11 mouse cellular contexts compared by ENCODE assay signal in genomic region chr7:109012998-109013625, GRCm38 (mm10).
DNase-seq lines count a peak whose midpoint lies in the region; ATAC-seq and TF ChIP-seq lines count a peak whose summit lies in the region.
"Had no signal": no experiment of that assay in that cellular context is flagged by ENCODE, and none has a peak within 500 bp of the region (broad histone marks: within the 10 kb centered on the region; RNA-seq: fewer than 3 reads in every experiment).

No protein-coding gene starts in this region.

- H3K36me3 ChIP-seq in neural tube, embryonic 11.5 days (ENCODE audit: control insufficient read depth, insufficient read depth, low read length) = no peaks in the 10 kb centered on the region
- H3K36me3 ChIP-seq in forebrain, embryonic 16.5 days (ENCODE audit: control insufficient read depth, insufficient read depth) = no peaks in the 10 kb centered on the region
- H3K36me3 ChIP-seq: embryonic facial prominence, embryonic 12.5 days had no signal

- H3K4me2 ChIP-seq in neural tube, embryonic 11.5 days (ENCODE audit: low read depth) = 0 out of 2 replicates have a peak overlapping the region, but pooled peaks have one; percentile 12
- H3K4me2 ChIP-seq in forebrain, embryonic 16.5 days (ENCODE audit: low read length) = peak overlapping the region; percentile 75
- H3K4me2 ChIP-seq: embryonic facial prominence, embryonic 12.5 days had no signal

- no peak for TF ChIP-seq POLR2A in olfactory bulb, adult 2 months (IDR thresholded peaks at IDR 0.05; ENCODE audit: insufficient read depth, low read depth, low read length)

- TF ChIP-seq CTCF in olfactory bulb, adult 2 months (IDR thresholded peaks at IDR 0.05; ENCODE audit: insufficient read depth, low read depth, low read length) = no peak

- peaks cover 20% of the 10 kb centered on the region for H3K4me1 ChIP-seq in neural tube, embryonic 11.5 days (ENCODE audit: control insufficient read depth, insufficient read depth, low read length)
- peaks cover 34% of the 10 kb centered on the region for H3K4me1 ChIP-seq in forebrain, embryonic 16.5 days (replicated peaks; ENCODE audit: control insufficient read depth, insufficient read depth, low read length)
- H3K4me1 ChIP-seq in olfactory bulb, adult 2 months (ENCODE audit: control insufficient read depth, insufficient read depth, low read length) = peaks cover 24% of the 10 kb centered on the region

- peaks cover 8% of the 10 kb centered on the region; the same call in 1 of the 2 replicates for H3K27me3 ChIP-seq in neural tube, embryonic 11.5 days (ENCODE audit: control insufficient read depth, insufficient read depth, low read length)
- peaks cover 2% of the 10 kb centered on the region; the same call in 1 of the 2 replicates for H3K27me3 ChIP-seq in forebrain, embryonic 16.5 days (replicated peaks; ENCODE audit: control insufficient read depth, insufficient read depth, low read length)

- intact Hi-C loops in left cerebral cortex, postnatal 14 days (cut with DNase I) = no loop called here

- no peak for ATAC-seq in neural tube, embryonic 11.5 days (ENCODE audit: insufficient read depth, low FRiP score, low TSS enrichment)
- ATAC-seq in forebrain, embryonic 16.5 days = no peak

- DNase-seq in neural tube, embryonic 11.5 days (ENCODE audit: low spot score) = no peak
- DNase-seq in neural tube, embryonic 10.5 days (ENCODE audit: extremely low spot score, low spot score) = no peak
- DNase-seq in left cerebral cortex, postnatal 14 days (ENCODE audit: low spot score in 2 of 2) = peak; percentile 58 to 68
- DNase-seq in kidney, postnatal 36 days = no peak
- DNase-seq in lung, postnatal 4 days = no peak
- DNase-seq: cerebellum, adult 11 months; liver had no signal

- H3K27ac ChIP-seq in neural tube, embryonic 11.5 days (ENCODE audit: low read depth, low read length) = no peak overlapping the region
- H3K27ac ChIP-seq in forebrain, embryonic 16.5 days (ENCODE audit: low read length) = peak overlapping the region; percentile 42; the same call in 1 of the 2 replicates
- 0 out of 2 replicates have a peak overlapping the region, but pooled peaks have one; percentile 12 for H3K27ac ChIP-seq in olfactory bulb, adult 2 months (ENCODE audit: insufficient read depth, low read depth, low read length)
- H3K27ac ChIP-seq: embryonic facial prominence, embryonic 12.5 days; kidney, postnatal 0 days had no signal

- WGBS in neural tube, embryonic 11.5 days = 49% methylated on average over 4 of the region's 4 CpGs
- WGBS in forebrain, embryonic 16.5 days = 31% methylated on average over 4 of the region's 4 CpGs
- WGBS in olfactory bulb, adult 2 months = 29% methylated on average over 4 of the region's 4 CpGs

- no peak overlapping the region for H3K9ac ChIP-seq in neural tube, embryonic 11.5 days (ENCODE audit: low read length)
- peak overlapping the region; percentile 7 for H3K9ac ChIP-seq in forebrain, embryonic 16.5 days (replicated peaks; ENCODE audit: low read depth, low read length)
- H3K9ac ChIP-seq: embryonic facial prominence, embryonic 12.5 days had no signal

- H3K4me3 ChIP-seq in neural tube, embryonic 11.5 days (ENCODE audit: low read depth, low read length) = no peak overlapping the region
- 0 out of 2 replicates have a peak overlapping the region, but pooled peaks have one; percentile 6 for H3K4me3 ChIP-seq in forebrain, embryonic 16.5 days (replicated peaks; ENCODE audit: low read length)
- no peak overlapping the region for H3K4me3 ChIP-seq in olfactory bulb, adult 2 months (ENCODE audit: insufficient read depth, low read depth, low read length)
- H3K4me3 ChIP-seq: embryonic facial prominence, embryonic 12.5 days had no signal

- no peaks in the 10 kb centered on the region for H3K9me3 ChIP-seq in neural tube, embryonic 11.5 days (ENCODE audit: control insufficient read depth, low read length)
- no peaks in the 10 kb centered on the region for H3K9me3 ChIP-seq in forebrain, embryonic 16.5 days (ENCODE audit: control insufficient read depth, low read length)
- H3K9me3 ChIP-seq: embryonic facial prominence, embryonic 12.5 days had no signal

Comparison
In these comparisons a context has a peak if more than half of its experiments do, and no peak if none do; other contexts are left out.
1. DNase-seq: peak in left cerebral cortex, postnatal 14 days (2 of 2); none in neural tube, embryonic 11.5 days (single experiment), neural tube, embryonic 10.5 days (single experiment), kidney, postnatal 36 days (0 of 2) and lung, postnatal 4 days (0 of 2).